Mouse (Mus musculus) right cerebral cortex, postnatal 25 days (tissue): ENCODE data around the gene Serpinb6a.

Source experiments
- DNase-seq: peaks from one replicate; pipeline ENCODE4 v3.0.0; 2022

The Serpinb6a gene

DNA sequence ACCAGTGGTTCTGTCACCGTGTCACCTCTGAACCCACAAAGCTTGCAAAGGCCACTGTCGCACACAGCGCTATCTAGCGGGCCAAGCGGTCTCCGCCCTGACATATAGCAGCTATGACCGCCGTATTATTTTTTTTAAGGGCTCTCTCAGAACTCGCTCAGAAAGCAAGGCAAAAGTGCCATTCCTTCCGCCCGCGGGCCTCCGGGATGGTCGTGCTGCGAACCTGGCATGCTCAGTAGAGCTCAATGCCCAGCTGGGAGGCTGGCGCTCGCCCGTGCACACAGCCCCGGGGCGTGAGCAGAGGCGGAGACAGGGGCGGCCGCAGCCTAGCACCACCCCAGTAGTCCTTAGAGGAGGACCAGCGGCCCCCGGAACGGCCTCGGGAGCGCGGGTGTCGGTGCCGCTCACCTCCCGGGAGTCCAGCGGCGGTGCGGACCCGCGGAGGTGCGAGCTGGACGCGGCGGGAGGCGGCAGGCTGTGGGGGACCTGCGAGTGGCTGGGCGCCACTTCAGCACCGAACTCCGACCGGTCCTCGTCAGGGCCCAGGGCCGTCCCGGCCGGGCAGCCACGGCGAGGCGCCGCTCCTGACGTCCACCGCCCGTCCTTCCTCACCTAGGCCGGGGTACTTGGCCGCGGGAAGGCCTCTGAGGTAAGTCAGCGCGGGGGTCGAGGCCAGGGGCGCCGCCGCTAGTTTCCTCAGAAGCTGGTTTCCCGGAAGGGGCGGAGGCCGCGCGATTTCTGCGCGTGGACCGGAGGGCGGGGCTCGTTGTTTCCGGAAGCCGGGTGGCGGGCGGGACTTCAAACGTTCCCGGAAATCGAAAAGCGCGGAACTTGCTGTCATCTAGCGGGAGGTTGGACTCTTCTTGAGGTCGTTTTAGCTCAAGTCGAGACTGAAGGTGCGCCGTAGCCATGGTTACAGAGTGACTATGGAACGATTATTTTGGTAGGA, at the start of gene Serpinb6a, which contains the start of gene Ripk1:
Serpinb6a (minus strand) TSS at position 737 of the 949 bp plus-strand sequence.
Ripk1 (plus strand) TSS at position 306 of the 949 bp plus-strand sequence.
- peak; percentile 89 for DNase-seq

DNA sequence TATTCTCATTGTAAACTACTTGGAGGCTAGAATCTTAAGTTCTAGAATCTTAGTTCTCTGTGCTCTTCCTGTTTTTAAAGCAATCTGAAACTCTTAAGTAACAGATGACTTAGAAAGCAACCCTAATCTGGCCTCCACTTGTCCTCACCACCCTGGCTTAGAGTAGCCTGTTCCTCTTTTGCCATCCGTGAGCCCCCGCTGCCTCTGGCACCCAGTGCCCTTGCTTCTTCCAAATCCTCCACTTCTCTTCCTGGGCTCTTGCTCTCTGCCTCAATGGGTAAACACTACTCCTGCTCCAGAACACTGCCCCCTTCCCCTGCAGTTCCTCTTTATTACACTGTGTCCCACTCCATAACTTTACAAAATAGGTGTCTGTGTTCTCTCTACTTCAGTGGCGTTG, 49.1 kb upstream of the Serpinb6a start:
- DNase-seq: no peak

DNA sequence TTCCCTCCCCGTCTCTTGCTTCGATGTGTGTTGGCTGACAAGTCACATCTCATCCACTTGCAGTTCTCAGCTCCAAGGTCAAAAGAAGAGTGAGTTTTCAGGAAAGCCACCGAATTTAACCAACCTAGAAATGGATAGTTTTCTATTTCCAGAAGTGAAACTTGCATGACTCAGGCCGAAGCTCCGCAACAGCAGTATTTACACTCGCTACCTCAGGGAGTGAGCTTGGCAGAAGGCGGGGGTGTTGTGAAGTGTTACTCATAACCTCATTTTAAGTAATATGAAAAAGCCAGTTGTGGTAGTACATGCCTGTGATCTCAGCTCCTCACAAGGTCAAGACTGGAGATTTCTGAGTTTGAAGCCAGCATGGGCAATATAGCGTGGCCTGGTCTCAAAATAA, 47.9 kb upstream of the Serpinb6a start:
- DNase-seq: peak; percentile 41

GRCm38 (mm10) chr13:34047526-34047925, 44.9 kb upstream of the Serpinb6a start:
- no peak for DNase-seq

GRCm38 (mm10) chr13:34046421-34047012, 43.9 kb upstream of the Serpinb6a start:
- DNase-seq: peak; percentile 77

GRCm38 (mm10) chr13:34045511-34046249, 43.1 kb upstream of the Serpinb6a start:
- no peak for DNase-seq

- no peak for DNase-seq
Observed at GRCm38 (mm10) chr13:34043716-34044393, 41.3 kb upstream of the Serpinb6a start.

DNA sequence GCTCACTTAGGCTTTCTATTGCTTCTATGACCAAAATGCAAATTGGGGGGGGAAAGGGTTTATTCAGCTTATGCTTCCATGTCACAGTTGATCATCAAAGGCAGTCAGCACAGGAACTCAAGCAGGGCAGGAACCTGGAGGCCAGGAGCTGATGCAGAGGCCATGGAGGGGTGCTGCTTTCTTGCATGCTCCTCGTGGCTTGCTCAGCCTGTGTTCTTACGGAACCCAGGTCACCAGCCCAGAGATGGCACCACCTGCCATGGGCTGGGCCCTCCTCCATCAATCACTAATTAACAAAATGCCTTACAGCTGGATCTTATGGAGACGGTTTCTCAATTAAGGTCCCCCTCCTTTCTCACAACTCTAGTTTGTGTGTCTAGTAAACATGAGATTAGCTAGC, 37.5 kb upstream of the Serpinb6a start:
- DNase-seq: no peak

DNA sequence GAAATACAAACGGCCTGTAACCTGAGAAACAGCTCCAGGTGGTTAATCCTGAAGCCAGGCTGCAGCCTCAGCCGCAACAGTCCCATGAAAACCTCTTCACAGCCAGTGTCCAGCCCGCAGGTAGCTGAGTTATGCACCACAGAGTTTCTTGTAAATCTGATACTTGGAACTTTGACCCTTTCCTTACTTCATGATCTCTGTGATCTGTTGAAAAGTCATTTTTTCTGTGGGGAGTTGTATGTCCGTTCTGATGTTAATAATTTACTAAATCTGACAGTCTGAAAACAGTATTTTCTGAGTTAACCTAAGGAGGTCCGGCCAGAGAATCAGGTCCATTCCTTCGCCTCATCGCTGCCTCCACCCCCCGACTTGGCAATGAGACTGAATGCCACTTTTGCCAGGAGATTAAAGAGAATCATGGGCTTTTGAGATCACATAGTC, 36.3 kb upstream of the Serpinb6a start:
- no peak for DNase-seq

DNA sequence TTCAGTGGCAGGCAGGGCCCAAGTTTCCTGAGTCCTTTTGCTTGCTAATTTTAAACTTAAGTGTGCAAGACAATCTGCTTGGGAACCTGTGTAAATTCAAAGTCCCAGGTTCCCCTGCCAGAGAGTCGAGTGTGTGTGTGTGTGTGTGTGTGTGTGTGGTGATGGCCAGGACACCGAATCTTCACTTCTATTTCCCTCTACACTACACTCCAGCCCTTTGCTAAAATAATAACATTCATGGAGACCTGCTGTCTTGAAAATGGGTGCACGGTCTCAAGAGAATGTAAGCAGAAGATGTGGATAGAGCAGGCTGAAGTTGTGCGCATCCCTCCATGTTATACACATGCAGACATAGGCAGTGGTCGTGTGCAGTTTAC, 35.5 kb upstream of the Serpinb6a start:
- DNase-seq: no peak

- DNase-seq: peak; percentile 92
Observed at GRCm38 (mm10) chr13:34037172-34038055, 34.8 kb upstream of the Serpinb6a start, which contains the start of gene Bphl. Gene Bphl, plus strand, starts transcription at chr13:34037597.

GRCm38 (mm10) chr13:34036726-34037125, 34.1 kb upstream of the Serpinb6a start:
- no peak for DNase-seq

DNA sequence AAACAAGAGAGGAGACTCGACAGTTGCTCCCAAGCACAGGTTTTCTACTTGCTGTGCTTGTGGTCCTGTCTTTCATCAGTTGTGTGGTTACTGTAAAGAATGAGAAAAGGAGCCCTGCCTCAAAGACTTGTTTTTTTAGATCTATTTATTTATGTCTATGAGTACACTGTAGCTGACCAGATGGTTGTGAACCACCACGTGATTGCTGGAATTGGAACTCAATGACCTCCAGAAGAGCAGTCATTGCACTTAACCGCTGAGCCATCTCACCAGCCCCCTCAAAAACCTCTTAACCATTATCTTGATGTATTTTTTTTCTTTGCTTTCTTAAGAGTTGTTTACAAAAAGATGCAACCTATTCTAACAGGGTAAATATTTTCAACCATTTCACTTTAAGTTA, 32.8 kb upstream of the Serpinb6a start:
- DNase-seq: no peak

DNA sequence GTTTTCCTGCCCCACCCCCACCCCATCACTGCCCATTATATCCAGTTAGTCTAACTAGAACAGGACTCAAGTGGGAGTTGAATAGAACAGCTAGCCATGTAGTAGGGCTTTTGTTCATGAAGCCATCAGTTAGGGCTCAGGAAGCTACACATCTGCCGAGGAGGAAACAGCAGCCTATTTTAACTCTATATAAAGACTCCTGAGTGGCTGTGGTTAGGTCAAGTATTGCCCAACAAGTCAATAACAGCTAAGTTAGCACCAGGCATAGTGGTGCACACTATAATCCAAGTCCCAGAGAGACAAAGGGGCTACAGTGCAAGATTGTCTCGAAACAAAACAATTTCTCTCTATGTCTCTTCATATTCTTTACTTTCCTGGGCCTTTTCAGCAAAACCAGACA, 29.4 kb upstream of the Serpinb6a start:
- DNase-seq: no peak

GRCm38 (mm10) chr13:34021998-34022397, 19.4 kb upstream of the Serpinb6a start:
- DNase-seq: no peak

GRCm38 (mm10) chr13:34018521-34018920, 15.9 kb upstream of the Serpinb6a start:
- no peak for DNase-seq

- DNase-seq: no peak
Observed at GRCm38 (mm10) chr13:34016927-34017569, 14.5 kb upstream of the Serpinb6a start.

DNA sequence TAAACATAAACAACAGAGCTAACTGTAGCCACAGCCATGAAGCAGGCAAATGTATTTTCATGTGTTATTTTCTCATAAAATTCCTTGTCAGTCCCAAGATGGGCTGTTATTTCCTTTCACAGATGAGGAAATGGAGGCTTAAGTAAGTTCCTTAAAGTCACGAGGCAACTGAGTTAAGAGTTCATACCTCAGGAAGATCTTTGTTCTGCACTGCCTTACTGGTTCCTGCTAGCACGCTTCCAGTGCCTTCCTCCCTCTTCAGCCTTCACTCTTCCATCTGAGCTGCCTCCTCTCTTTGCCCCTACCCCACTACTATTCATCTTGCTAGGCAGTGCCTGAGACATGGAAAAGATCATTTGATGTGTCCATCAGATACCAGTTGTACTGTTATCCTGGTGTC, 4.6 kb upstream of the Serpinb6a start:
- DNase-seq: no peak

DNA sequence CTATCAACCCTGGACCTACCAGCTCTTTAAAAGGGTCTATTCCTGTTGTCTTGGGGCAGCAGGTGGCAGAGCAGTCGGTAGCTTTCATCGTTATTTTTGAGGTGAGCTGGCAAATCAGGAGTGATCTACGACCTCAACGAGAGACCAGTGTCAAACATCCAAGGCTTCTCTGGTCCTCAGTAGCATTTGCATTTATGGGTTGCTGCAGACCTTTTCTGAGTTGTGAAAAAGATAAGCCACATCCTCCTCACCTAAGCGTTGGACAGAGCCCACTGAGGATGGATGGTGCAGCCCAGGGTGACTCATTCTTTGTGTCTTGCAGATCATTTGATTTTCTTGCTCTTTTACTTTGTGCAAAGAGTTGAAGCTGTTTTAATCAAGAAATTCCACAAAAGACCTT, 464 bp upstream of the Serpinb6a start:
- DNase-seq: no peak

GRCm38 (mm10) chr13:33995197-33995596, 7.4 kb downstream of the Serpinb6a start:
- DNase-seq: peak; percentile 46

DNA sequence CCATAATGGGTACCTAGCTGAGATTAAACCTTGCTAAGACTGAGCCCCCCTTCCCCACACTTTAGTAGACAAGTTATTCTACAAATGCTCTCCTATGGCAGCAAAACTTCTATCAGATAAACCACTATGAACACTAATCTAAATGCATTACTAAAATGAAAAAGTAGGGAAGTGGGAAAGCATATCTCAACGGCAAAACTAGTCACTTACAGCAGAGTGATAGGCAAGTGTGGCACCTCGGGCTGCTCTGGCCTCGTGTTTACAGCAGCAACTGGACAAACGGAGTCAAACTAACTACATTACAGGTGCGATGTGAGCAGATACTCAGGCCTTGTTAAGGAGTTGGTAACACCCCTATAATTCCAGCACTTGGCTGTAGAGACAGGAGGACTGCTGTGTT, 13.0 kb downstream of the Serpinb6a start:
- no peak for DNase-seq
